Mouse (Mus musculus) MEL (cell line): ENCODE measurements around the gene Gm6657. TPM values are rescaled to one million over a fixed set of nuclear protein-coding genes. Genes with fewer than 3 reads are reported as not detected.

ENCODE experiments used
- DNase-seq: peaks from one replicate; pipeline ENCODE4 v3.0.0; 2011; ENCODE audit warnings: low read depth, low spot score
- H3K27ac ChIP-seq: 2 replicates; pipeline ENCODE4 v1.5.1; 2012; ENCODE audit warnings: low read depth, mild to moderate bottlenecking, control low read depth, low read length, moderate library complexity; ENCODE audit not compliant: control insufficient read depth
- H3K27me3 ChIP-seq, 2 experiments: fragments of 150-350 bp in 1 of 2; sonication (generic) in 1 of 2; 2 replicates each; pipeline ENCODE4 v1.6.1; 2012; ENCODE audit warnings: low read length in 2 of 2, mild to moderate bottlenecking in 2 of 2, improper control_type of control experiment in 1 of 2, moderate library complexity in 1 of 2; ENCODE audit not compliant: insufficient read depth in 2 of 2, control insufficient read depth in 1 of 2
- H3K36me3 ChIP-seq, 2 experiments: 2 replicates each; pipeline ENCODE4 v1.6.1; 2012 to 2014; ENCODE audit warnings: low read length in 2 of 2, improper control_type of control experiment in 1 of 2, inconsistent platforms in 1 of 2, mild to moderate bottlenecking in 1 of 2; ENCODE audit not compliant: insufficient read depth in 2 of 2, control insufficient read depth in 1 of 2
- H3K4me1 ChIP-seq, 2 experiments: fragments of 150-350 bp in 1 of 2; sonication (generic) in 1 of 2; 2 replicates each; pipeline ENCODE4 v1.6.1; 2012; ENCODE audit warnings: low read length in 2 of 2, improper control_type of control experiment in 1 of 2, mild to moderate bottlenecking in 1 of 2; ENCODE audit not compliant: insufficient read depth in 2 of 2, control insufficient read depth in 1 of 2
- H3K4me3 ChIP-seq, 2 experiments: fragments of 150-350 bp in 1 of 2; sonication (generic) in 1 of 2; 2 replicates each; pipeline ENCODE4 v1.5.1; 2012; ENCODE audit warnings: low read depth in 2 of 2, low read length in 2 of 2, mild to moderate bottlenecking in 2 of 2, moderate library complexity in 2 of 2, control low read depth in 1 of 2, improper control_type of control experiment in 1 of 2; ENCODE audit not compliant: control insufficient read depth in 1 of 2, insufficient read depth in 1 of 2
- H3K79me2 ChIP-seq: 2 replicates; pipeline ENCODE4 v1.6.1; 2012; ENCODE audit warnings: mild to moderate bottlenecking, low read length, moderate library complexity; ENCODE audit not compliant: control insufficient read depth, poor library complexity, insufficient read depth
- H3K9ac ChIP-seq: 2 replicates; pipeline ENCODE4 v1.6.1; 2012; ENCODE audit warnings: low read depth, mild to moderate bottlenecking, control low read depth, low read length, moderate library complexity; ENCODE audit not compliant: control insufficient read depth, poor library complexity, severe bottlenecking
- H3K9me3 ChIP-seq: fragments of 150-350 bp; sonication (generic); replicated peaks from 2 replicates; pipeline ENCODE4 v1.6.1; 2012; ENCODE audit warnings: mild to moderate bottlenecking, low read length, improper control_type of control experiment, moderate library complexity; ENCODE audit not compliant: insufficient read depth
- CHD2 ChIP-seq: IDR thresholded peaks from 2 replicates; pipeline ENCODE4 v1.6.1; 2011; ENCODE audit warnings: low read length, improper control_type of control experiment
- ETS1 ChIP-seq: IDR thresholded peaks from 2 replicates; pipeline ENCODE4 v1.6.1; 2012; ENCODE audit warnings: low read depth, mild to moderate bottlenecking, inconsistent platforms, low read length, improper control_type of control experiment, moderate library complexity
- GABPA ChIP-seq: IDR thresholded peaks from 2 replicates; pipeline ENCODE4 v1.6.1; 2012; ENCODE audit warnings: low read depth, mild to moderate bottlenecking, inconsistent platforms, low read length, improper control_type of control experiment, moderate library complexity
- KAT2A ChIP-seq: conservative IDR thresholded peaks from 2 replicates; pipeline ENCODE4 v1.6.1; 2012; ENCODE audit warnings: low read depth, low read length, improper control_type of control experiment, inconsistent platforms
- MAZ ChIP-seq: IDR thresholded peaks from 2 replicates; pipeline ENCODE4 v1.6.1; 2012; ENCODE audit warnings: low read depth, mild to moderate bottlenecking, inconsistent platforms, low read length, improper control_type of control experiment
- MXI1 ChIP-seq: IDR thresholded peaks from 2 replicates; pipeline ENCODE4 v1.6.1; 2011; ENCODE audit warnings: mild to moderate bottlenecking, low read depth, low read length, improper control_type of control experiment
- POLR2AphosphoS2 ChIP-seq: IDR thresholded peaks from 2 replicates; pipeline ENCODE4 v1.6.1; 2011; ENCODE audit warnings: low read length, improper control_type of control experiment
- TBP ChIP-seq: IDR thresholded peaks from 2 replicates; pipeline ENCODE4 v1.8.0; 2011; ENCODE audit warnings: low read depth, low read length, improper control_type of control experiment
- USF2 ChIP-seq, 2 experiments: IDR thresholded peaks; 2 replicates each; pipeline ENCODE4 v1.6.1; 2011 to 2012; ENCODE audit warnings: improper control_type of control experiment in 2 of 2, low read length in 2 of 2, borderline replicate concordance in 1 of 2, inconsistent platforms in 1 of 2, low read depth in 1 of 2, mild to moderate bottlenecking in 1 of 2; ENCODE audit not compliant: insufficient read depth in 1 of 2
- ZMIZ1 ChIP-seq: IDR thresholded peaks from 2 replicates; pipeline ENCODE4 v1.6.1; 2012; ENCODE audit warnings: low read depth, mild to moderate bottlenecking, inconsistent platforms, low read length, improper control_type of control experiment, moderate library complexity
- polyA plus RNA-seq, 2 experiments: library from polyadenylated mRNA; stranded (reverse) in 1 of 2; unstranded in 1 of 2; fragments of >175 nt in 1 of 2; fragments of >200 nt in 1 of 2; gene quantifications; 2 replicates each; pipeline versions ENCODE4 v1.2.1 to v1.2.4; 2012; ENCODE audit warnings: low replicate concordance in 2 of 2, low read depth in 1 of 2; ENCODE audit not compliant: insufficient read length in 2 of 2, insufficient read depth in 1 of 2, missing spikeins in 1 of 2
- total RNA-seq: library from RNA; depleted of rRNA; stranded (reverse); fragments of 300-350 nt; gene quantifications from 2 replicates; pipeline ENCODE4 v1.2.3, GENCODE M21; 2012; rRNA removed

Gm6657 gene
- total and polyA plus RNA-seq, 3 experiments = not detected

GRCm38 (mm10) chr12:78249151-78249550 lies 55.1 kb downstream of the Gm6657 start:
- Histone ChIP-seq H3K4me1 (peaks cover 0 to 20% of the 10 kb centered on the region in 2 experiments; a peak in 2 of 4 replicates), H3K27ac (no peak overlapping the region), H3K79me2 (peaks cover 9% of the 10 kb centered on the region), H3K27me3 (no peaks in the 10 kb centered on the region), H3K36me3 (peaks cover 0 to 14% of the 10 kb centered on the region in 2 experiments; a peak in 2 of 4 replicates), H3K4me3 (no peak overlapping the region), H3K9me3 (no peaks in the 10 kb centered on the region), H3K9ac (no peak overlapping the region)
- TF ChIP-seq ZMIZ1 = no peak
- no peak for TF ChIP-seq POLR2AphosphoS2
- TF ChIP-seq TBP = no peak
- no peak for TF ChIP-seq CHD2
- no peak for TF ChIP-seq ETS1
- no peak for TF ChIP-seq KAT2A
- no peak for TF ChIP-seq GABPA
- TF ChIP-seq MAZ = no peak
- no peak for TF ChIP-seq MXI1
- TF ChIP-seq USF2 (IDR thresholded peaks at IDR 0.05; ENCODE audit: borderline replicate concordance in 1 of 2, insufficient read depth in 1 of 2, low read depth in 1 of 2, low read length in 2 of 2) = no peak
- DNase-seq = no peak

Other genes starting within 250 kb of the Gm6657 start
- gene Gphn, start 32.1 kb downstream of the Gm6657 start, total RNA-seq = 23.1 and 26.4 TPM in 2 replicates
- 10 to 100 TPM in 1 of 2 experiments, not detected in 1; 30.5 TPM for gene Gphn, start 32.1 kb downstream of the Gm6657 start, polyA plus RNA-seq